Mouse (Mus musculus): ENCODE results near the gene Uvrag.

GRCm38 (mm10) chr7:98875390-98875990 is 265.5 kb downstream of the Uvrag start:
- TF ChIP-seq CTCF (IDR thresholded peaks at IDR 0.05) (no peak), POLR2A (IDR thresholded peaks at IDR 0.05; ENCODE audit: insufficient read depth, low read depth, low read length) (no peak), EP300 (IDR thresholded peaks at IDR 0.05; ENCODE audit: insufficient read depth, low read depth, low read length) (no peak)

Data from heart, adult 2 months (tissue).